Mouse (Mus musculus) brain, adult 2 months (tissue): ENCODE measurements around the gene Dmc1.
A peak's percentile ranks its signal among the peaks of the same experiment; 100 is the strongest.

Source experiments
- DNase-seq: peaks from one replicate; pipeline ENCODE4 v3.0.0; 2011; ENCODE audit warnings: low read depth, low spot score

Dmc1 gene

DNA sequence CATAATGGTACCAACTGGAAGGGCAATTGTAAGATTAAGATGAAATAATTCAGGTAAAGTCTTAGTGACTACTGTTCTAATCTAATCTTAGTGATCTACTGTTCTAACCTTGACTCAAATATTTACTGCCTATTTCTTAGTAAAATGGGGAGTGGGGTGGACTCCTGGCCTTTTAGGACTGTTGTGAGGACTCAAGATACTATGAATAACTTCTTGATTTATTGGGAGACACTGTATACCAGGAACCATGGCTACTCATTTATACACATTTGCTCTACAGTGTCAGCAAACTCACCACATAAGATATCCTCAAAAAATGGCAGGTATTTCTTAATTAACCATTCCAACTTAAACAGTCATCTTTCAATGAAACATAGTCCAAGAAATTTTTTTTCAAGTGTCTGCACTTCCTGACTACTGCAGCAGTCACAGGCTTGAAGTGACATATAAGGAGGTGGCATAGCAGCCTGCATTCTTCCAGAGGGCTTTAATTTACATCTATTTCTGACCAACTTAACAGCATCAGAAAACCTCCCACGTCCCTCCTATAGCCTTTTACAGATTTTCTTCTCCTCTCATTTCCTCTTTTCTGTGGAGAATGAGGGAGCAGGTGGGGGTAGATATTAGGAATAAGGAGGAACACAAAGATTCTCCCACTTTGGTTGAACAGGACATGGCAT is 29.2 kb downstream of the Dmc1 start:
- peak; percentile 69 for DNase-seq

DNA sequence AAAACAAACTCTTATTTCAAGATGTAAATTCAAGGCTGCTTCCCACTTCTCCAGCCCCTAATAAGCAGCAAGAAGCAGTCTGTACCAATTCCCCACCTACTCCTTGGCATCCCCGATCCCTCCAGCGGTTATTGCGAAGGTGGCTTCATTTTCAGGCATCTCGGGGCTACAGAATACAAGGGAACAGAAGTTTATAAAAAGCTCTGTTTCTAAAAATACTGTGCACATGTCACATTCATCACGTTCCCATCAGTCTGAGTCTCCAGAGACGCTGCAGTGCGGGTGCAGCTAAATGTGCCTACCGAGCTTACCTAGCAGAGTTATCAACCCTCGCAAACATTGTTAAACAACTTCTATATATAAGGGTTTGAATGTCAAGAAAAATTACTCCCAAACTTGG is 42.5 kb downstream of the Dmc1 start:
- DNase-seq, result peak; percentile 90

DNA sequence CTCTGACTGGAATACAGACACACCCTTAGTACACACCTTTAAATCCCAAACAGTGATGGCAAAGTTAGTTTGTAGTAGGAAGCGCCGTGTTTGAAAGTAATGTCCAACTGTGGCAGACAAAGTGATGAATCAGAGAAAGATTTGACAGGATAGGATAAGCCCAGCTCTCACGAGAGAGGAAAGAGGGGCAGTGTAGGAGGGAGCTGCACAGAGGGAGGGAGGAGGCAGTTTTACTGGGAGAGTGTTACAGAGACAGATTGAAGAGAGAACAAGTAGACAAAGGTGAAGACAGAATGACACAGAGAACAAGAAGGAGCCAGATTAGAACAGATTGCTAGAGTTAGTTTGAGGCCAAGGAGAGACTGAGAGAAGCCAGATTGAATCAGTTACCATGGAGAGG is 45.3 kb downstream of the Dmc1 start:
- peak; percentile 28 for DNase-seq

DNA sequence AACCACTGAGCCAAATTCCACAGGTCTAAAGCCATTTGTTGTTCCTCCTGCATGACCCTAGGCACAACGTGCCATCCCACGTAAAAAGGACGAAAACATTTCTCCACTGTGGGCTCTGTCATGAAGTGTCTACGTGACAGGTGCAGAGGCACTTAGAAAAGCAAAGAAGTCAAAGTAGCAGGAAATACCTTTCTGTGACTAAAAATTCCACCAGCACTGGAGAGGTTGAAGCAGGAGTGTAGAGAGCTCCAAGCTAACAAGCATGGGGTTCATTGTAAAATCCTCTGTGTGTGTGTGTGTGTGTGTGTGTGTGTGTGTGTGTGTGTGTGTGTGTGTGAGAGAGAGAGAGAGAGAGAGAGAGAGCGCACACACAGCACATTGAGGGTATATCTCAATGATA is 52.3 kb downstream of the Dmc1 start:
- no peak for DNase-seq

DNA sequence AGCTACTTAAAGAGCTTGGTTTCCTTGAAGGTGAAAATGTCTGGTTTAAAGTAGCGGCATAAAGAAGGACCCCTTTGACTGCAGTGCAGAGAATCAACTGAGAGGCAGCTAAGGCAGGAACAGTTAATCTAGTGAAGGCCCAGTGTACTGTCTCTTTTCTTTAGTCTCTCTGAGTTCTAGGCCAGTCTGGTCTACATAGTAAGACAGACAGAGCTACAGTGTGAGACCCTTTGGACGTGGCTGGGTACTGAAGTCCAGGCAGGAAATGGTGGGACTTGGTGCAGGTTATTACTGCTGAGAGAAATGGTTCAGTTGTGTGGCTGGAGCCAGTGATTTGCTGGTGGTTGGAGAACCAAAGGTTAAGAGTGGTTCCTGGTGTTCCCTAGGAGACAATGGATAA is 56.7 kb downstream of the Dmc1 start:
- DNase-seq, result no peak

DNA sequence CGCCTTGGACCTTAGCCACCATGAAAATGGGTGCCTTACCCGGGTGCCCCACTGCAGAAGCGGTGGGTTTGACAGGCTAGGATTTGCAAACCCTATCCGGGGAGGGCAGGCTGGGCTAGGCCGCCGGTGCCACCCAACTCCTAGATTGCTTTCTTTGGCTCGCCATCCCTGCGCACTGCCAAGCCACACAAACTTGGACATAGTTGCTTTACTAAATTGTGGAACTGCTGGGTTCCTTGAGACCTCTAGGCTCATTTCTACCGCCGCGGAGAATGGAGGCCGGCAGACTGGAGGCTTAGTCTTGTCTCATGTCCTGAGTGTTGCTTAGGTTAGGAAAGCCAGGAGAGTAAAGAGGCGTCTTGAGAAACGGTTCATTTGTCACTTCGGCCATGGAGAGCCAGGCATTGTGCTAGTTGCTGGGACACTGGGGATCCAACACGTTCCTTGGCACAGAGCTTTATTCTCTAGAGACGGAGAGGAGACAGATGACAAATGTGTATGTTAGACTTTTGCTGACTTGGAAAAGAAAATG is 57.6 kb downstream of the Dmc1 start:
- DNase-seq, result no peak

DNA sequence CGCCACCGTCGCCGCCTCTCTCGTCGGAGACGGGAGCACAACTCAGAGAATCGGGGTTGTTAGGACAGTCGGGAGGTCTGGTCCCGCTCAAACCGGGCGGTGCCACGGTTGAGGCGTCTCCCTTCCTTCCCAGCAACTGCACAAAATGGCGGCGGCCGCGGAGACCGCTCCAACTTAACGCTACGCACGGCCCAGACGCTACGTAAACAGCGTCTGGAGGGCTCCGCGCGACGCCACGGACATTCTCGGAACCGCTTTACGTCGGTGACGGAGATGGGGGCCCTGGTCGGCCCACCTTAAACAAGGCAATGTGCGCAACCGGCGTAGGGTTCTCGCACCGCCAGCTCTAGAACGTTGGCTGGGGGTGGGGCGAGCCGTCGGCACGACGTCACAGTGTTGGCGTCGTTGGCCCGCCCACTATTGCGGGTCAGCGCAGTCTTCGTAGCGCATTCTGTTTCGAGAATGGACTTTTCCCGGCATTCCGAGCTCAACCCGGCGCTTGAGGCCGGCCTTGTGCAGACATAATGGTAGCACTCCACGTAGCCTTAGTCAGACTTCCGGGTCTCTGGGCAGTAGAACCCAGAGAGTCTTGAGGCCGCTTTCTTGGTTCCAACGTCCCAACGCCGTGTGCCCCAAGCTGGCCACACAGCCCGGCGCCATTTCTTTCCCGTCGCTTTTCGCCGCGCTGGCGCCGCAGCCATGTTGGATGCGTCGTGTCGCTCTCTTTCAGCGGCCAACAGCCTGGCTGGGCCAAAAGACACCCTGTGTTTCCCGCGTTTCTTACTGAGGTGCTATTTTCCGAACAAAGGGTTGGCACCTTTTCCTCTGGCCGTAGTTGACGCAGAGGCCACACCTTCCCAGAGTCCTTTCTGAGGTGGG is 58.3 kb downstream of the Dmc1 start, which contains the start of gene Ddx17:
Ddx17 (minus strand) TSS at position 332 of the 879 bp plus-strand sequence.
- DNase-seq, result peak; percentile 99

DNA sequence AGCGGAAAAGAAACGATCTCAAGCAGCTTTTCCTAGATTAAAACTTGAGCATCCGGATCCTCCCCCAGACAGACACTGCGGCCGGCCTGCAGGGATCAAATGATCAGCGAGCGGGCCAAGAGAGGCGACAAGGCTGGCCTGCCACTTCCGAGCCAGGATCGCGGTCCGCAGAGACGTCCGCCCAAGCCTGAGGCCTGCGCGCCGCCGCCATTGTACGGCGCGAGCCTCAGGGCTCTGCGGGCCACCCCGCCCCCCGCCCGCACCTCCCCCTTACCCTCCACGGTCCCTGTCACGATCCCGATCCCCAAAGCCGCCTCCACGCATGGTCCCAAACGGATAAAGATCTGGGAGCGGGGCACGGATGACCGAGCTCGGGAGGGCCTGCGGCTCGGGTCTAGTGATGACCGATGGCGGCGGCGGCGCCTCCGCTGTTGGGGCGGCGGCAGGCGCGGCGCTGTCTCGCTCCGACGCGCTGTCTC is 58.9 kb downstream of the Dmc1 start:
- DNase-seq, result peak; percentile 66

DNA sequence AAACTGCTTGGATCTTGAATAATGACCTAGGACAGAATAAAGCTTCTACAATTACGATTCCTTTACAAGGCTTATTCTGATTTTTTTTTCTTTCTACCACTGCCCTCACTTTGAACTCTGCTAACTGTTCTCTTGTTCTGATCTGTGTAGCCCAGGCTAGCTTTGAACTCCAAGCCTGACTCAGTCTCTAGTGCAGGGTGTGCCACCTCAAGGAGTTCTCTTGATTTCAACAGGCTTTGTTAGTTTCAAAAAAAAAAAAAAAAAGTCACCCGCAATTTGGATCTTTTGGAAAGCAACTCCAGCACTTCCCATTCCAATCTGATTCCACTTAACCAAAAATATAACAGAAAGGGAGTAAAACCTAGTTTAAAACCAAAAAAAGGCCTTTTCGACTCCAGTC is 59.4 kb downstream of the Dmc1 start:
- DNase-seq, result no peak

DNA sequence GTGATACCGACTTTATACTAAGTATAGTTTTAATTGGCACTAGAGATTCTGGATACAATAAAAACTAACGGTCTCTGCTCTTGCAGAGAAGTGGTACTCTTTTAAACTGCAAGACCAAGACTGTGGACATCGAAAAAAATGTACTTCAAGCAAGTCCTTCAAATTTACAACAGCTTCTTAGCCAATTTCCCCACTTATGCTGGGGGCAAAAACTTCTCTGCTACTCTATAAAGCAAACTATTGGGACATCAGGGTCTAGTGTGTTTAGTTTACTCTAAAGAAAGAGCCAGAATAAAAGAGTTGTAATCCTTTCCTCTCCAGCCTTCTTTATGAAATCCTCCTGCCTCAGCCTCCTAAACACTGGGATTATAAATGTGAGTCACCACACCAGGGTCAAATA is 60.9 kb downstream of the Dmc1 start:
- DNase-seq, result no peak

DNA sequence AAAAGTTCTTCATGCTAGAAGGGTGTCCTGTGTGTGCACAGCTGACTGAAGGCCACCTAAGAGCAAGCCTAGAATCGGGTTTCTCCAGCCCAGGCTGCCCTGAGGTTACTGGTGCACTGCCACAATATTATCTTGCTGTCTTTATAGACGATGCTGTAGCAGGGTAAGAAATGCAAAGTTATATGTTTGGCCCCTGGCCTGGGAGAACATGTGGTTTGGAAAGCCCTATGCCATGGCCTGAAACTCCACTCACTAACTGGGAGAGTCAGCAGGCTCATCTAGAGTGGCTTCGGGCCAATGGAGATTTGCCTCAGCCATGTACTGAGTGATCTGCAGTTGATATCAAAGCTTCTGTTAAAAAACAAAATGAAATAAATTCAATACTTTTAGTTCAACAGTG is 71.1 kb downstream of the Dmc1 start:
- no peak for DNase-seq

DNA sequence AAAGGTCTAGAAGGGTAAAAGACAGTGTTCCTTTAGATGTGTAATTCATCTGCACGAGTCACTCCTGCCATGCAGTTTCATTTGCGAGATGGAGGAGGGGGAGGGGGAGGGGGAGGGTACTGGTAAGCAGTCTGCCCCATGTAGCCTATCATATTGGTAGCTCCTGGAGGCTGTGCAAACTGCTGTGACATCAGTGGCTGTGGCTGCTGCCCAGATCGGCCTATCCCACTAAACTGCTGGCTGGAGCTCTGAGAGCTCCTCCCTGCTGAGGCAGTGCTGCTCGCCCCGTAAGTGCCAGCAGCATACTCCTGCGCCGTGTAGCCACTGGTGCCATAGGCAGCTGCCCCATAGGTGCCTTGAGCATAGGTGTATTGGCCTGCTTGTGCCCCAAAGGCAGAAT is 75.0 kb downstream of the Dmc1 start:
- no peak for DNase-seq

DNA sequence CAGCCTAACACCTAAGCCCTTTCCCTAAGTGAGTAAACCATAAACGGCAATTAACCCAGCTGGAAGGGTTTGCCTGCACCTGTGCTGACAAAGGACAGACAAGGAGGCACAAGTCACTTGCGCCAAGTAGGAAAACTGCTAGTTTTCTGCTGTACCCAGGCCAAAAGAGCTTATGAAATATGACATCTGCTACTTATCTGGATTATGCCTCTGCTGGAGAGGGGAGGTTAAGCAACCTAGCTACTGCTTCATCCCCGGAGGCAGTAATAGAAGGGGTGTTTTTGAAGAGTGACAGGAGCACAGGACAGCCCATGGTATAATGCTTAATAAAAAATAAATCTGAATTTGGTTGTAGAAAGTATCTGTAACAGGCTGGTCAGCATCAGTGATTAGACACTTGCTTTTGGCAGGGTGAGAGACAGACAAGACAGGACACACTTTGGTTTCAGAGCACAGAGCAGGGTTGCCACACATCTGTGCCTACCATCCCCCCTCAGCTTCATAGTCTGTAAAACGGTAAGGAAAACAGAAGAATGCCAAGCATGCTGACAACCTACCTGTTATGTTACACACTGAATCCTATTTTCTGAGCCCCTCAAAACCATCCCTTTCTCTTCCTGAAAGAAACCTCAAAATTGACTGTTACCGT is 76.8 kb downstream of the Dmc1 start:
- no peak for DNase-seq

DNA sequence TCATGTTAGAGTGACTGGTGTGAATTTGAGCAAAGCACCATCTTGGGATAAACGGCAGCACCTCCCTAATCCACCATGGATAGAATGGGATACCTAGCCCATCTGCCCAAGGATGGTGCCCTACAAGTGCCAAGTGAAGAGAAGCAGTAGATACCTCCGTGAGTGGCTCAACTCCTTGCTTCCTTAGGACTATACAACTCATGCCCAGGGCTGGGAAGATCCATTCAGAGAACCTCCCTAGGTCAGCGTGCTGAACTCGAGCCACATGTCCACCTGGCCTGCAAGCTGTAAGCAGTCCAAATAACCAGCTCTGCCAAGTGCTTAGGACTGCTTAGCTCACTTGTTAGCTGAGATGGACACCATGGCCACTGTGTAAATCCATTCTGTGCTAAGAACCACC is 77.7 kb downstream of the Dmc1 start:
- peak; percentile 88 for DNase-seq

DNA sequence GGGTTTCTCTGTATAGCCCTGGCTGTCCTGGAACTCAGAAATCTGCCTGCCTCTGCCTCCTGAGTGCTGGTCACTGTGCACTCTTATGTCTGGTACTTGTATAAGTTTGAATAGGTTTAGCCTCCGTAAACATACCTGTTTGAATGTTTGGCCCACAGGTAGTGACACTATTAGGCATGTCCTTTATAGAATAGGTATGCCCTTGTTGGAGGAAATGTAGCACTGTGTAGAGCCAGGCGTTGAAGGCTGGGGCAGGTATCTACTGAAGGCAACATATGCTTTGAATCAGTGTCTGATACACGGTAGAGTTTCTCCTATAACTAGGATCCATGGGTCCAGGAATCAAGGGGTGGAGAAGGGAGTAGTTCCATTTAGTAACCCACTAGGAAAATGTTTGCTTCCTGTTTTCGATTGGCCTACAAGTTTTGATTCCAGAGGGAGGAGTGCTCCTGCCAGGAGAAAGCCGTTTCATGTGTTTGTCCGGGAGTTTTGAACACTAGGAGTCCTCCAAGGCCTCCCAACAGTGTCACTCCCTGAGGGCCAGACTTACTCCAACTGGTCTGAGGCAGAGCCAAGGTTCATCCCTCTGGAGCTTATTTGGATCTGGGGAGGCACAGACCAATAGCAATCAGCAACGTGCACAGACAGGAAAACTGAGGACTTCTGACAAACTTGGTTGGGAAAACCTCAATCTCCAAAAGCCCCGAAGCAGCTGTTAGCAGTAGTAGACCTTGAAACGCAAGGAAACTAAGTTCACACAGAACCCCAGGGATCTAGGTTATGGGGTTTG is 78.7 kb downstream of the Dmc1 start:
- DNase-seq, result no peak

DNA sequence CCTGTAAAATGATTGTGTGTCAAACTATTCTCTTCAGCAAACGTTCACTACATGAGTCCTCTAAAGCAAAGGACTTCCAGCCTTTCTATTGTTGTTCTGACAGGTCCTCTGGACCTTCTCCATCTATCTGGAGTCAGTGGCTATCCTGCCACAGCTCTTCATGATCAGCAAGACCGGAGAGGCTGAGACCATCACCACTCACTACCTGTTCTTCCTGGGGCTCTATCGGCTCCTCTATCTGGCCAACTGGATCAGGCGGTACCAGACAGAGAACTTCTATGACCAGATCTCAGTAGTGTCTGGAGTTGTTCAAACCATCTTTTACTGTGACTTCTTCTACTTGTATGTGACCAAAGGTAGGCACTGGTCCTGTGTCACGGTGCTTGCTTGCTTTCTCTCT is 79.3 kb downstream of the Dmc1 start:
- DNase-seq, result no peak

DNA sequence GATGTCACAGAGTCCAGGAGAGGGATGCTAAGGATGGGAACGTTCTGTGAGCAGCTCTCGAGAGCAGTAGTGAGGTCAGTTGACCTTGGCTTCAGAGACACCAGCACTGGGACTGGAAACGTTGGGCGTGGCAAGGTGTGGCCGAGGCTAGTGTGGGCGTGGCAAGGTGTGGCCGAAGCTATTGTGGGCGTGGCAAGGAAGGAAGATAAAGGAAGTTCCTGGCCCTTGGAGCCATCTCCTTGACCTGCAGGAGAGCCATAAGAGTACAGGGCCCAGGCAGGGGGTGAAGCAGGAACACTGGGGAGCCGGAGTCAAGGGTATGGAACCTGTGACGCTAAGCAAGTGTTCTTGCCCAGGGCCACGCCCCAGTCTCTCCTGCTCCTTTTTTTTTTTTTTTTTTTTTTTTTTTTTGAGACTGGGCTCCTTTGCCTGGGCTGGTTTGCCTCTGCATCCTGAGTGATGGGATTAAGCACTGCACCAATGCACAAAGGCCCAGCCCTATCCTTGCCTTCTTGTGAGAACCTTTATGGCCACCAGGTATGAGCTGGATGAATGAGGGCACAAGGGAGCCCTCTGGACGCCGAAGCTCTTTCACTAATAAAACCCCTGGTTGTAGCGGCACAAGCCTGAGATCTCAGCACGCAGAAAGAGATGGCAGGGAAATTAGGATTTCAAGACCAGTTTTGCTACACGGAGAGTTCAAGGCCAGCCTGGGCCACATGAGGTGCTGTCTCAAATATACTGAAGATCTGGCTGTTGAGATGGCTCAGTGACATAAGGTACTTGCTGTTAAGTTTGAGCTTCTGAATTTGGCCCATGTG is 85.3 kb downstream of the Dmc1 start:
- DNase-seq, result no peak

DNA sequence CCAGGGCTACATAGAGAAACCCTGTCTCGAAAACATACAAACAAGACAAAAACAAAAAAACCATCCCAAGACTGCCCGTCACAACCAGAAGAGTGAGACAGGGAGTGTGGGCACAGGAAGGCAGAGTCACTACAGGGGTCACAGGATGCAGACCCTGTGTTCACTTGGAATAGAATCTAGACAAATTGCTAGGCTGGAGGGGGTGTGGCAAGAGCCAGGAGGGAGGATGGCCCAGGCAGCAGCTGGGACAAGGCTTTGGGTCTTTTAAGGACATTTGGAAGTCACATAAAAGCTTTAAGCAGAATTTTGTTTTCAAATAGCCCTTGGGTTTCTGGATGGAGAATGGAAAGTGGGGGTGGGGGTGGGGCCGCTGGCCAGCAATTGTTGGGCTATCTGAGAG is 86.3 kb downstream of the Dmc1 start:
- DNase-seq, result no peak

DNA sequence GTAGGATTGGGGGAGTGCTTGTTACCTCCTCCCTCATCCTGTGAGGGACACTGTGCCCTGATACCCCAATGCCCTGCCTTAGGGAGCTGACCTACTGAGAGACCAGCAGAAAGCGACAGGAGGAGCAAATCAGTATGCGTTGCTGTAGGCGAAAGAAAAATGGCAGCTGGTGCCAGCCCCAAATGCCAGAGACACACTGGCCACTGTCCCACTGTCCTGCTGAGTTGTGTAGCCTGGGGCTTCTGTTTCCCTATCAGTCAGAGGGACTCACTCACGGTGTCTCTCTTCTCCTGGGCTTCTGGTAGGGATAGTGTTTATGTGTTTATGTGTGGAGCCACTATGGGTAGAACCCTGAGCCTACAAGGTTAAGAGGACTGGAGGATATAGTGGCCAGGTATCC is 87.2 kb downstream of the Dmc1 start:
- DNase-seq, result no peak
